Mouse (Mus musculus): ENCODE results near the gene Cobll1. TPM values are rescaled to one million over a fixed set of nuclear protein-coding genes. Genes with fewer than 3 reads are reported as not detected.

Cobll1 gene
- polyA plus RNA-seq, 1 experiment from 2014 or later: 3.0 TPM

DNA sequence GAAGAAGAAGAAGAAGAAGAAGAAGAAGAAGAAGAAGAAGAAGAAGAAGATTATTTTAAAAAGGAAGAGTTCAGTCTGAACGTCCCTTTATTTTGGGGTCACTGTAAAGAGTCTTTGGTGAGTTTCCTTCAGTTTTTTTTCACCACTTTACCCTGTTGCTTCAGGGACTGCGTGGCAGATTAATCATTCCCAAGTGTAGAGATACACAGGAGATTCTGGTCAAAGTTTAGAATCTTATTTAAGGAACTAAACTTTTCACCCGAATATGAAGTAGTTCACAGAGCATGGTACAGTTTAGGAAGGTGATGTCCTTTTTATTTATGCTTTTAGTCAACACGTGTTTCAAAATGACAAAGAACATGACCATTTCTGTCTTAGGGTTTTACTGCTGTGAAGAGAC lies 21.2 kb upstream of the Cobll1 start:
- Histone ChIP-seq H3K9me3 (no peaks in the 10 kb centered on the region), H3K27me3 (no peaks in the 10 kb centered on the region), H3K27ac (no peak overlapping the region), H3K9ac (no peak overlapping the region), H3K4me3 (no peak overlapping the region), H3K4me2 (replicated peaks) (no peak overlapping the region), H3K4me1 (no peaks in the 10 kb centered on the region), H3K36me3 (no peaks in the 10 kb centered on the region)
- no peak for ATAC-seq (ENCODE audit: low FRiP score, low read depth)
- WGBS: 86% methylated on average over 4 of the region's 4 CpGs

DNA sequence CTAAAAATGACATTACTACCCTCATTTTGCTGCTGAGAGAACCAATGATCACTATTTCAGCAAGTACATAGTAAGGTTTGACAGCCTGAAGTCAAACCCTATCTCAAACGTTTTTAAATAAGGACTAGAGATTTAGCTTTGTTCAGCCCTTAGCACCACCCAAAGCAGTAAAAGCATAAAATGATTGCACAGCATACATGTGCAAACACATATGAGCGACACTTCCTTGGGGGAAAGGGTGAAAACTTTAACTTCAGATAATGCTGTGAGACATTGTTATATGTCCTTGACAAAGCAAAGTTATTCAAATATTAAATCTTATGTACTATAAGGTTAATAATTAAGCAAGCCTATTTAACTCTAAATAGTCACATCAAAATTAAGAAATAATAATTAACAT lies 18.2 kb upstream of the Cobll1 start:
- Histone ChIP-seq H3K36me3 (no peaks in the 10 kb centered on the region), H3K27me3 (no peaks in the 10 kb centered on the region), H3K9ac (no peak overlapping the region), H3K4me3 (no peak overlapping the region), H3K9me3 (no peaks in the 10 kb centered on the region), H3K27ac (no peak overlapping the region), H3K4me1 (no peaks in the 10 kb centered on the region), H3K4me2 (replicated peaks) (no peak overlapping the region)
- WGBS: 58% methylated on average over 2 of the region's 2 CpGs
- ATAC-seq (ENCODE audit: low FRiP score, low read depth): no peak

DNA sequence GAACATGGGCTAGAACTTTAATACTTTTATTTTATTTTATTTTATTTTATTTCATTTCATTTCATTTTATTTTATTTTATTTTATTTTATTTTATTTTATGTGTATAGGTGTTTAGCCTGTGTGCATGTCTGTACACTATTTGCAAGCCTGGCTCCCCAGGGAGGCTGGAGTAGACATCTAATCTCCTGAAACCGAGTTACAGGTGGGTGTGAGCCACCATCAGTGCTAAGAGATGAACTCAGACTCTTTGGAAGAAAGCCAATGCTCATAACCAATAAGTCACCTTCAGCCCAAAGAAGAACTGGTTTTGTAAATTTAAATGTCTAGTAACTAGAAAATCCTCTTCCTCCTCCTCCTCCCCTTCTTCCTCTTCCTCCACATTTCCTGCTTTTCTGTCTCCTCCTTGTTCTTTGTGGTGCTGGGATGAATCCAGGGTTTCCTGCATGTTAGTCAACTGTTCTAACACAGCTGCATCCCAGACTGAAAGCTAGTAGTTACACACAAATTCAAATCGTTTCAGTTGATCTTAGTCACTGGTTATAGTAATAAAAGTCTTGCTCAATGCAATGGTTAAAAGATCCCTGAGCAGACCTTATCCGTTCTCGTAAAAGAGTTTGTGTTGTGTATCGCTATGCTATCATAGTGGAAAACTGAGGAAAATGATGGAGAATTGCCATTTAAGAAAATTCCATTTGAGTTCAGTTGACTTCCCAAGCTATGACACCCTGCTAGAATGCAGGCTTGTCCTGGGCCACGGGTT lies 17.5 kb upstream of the Cobll1 start:
- no peak for ATAC-seq (ENCODE audit: low FRiP score, low read depth)
- 73% methylated on average over 6 of the region's 6 CpGs for WGBS

DNA sequence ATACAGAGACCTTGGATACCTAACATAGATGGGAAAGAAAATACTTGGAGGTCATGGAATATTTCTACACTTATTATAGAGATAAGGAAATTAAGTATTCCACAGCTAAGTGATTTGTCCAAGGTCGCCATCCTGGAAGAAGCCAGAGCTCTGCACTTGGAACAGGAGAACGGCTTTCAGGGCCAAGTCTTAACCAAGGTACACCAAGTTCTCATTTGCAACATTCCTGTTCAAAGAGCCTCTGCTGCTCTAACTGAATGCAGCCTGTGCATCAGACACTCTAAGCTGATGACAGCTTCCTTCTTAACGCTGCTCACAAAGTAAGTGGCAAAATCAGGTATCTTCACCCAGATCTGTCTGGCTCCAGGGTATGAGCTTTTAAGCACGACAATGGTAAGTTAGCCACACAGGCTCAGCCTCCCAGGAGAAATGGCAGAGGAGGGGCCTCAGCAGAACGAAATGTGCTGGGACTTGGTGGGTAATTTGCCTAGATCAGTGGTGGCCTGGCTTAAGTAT lies 11.4 kb upstream of the Cobll1 start:
- no peak overlapping the region for H3K4me2 ChIP-seq (replicated peaks)

More for the DNA sequence above, 17.5 kb upstream of the Cobll1 start:
- Histone ChIP-seq H3K36me3 (no peaks in the 10 kb centered on the region), H3K4me2 (replicated peaks) (no peak overlapping the region), H3K27me3 (no peaks in the 10 kb centered on the region), H3K4me1 (no peaks in the 10 kb centered on the region), H3K27ac (no peak overlapping the region), H3K9ac (no peak overlapping the region), H3K9me3 (no peaks in the 10 kb centered on the region), H3K4me3 (no peak overlapping the region)

DNA sequence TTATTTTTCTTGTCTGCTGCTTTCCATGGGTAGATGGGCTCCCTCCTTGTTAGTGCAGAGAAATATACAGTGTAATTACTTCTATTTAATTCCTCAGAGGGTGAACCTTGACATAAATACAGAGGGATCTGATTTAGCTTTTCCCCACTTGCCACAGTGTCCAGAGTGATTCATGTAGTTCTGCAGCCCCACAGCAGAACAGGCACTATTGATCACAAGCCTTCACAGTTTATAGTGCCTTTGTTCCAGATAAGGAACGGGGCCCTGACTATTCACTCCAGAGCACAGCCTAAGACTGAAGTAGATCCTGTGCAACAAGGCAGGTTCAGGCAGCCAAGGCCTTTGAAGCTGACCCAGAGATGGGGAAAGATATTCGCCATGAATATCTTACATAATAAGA lies 10.4 kb upstream of the Cobll1 start:
- Histone ChIP-seq H3K27me3 (no peaks in the 10 kb centered on the region), H3K36me3 (no peaks in the 10 kb centered on the region), H3K4me3 (no peak overlapping the region), H3K4me2 (replicated peaks) (no peak overlapping the region), H3K4me1 (no peaks in the 10 kb centered on the region), H3K27ac (no peak overlapping the region), H3K9ac (no peak overlapping the region), H3K9me3 (no peaks in the 10 kb centered on the region)
- ATAC-seq (ENCODE audit: low FRiP score, low read depth): no peak
- WGBS: 32% methylated on average over 2 of the region's 2 CpGs

More for the DNA sequence above, 11.4 kb upstream of the Cobll1 start:
- 52% methylated on average over 5 of the region's 5 CpGs for WGBS
- no peak overlapping the region for H3K4me3 ChIP-seq
- H3K36me3 ChIP-seq: no peaks in the 10 kb centered on the region
- no peak overlapping the region for H3K9ac ChIP-seq
- no peaks in the 10 kb centered on the region for H3K27me3 ChIP-seq
- no peak overlapping the region for H3K27ac ChIP-seq
- H3K4me1 ChIP-seq: no peaks in the 10 kb centered on the region
- ATAC-seq (ENCODE audit: low FRiP score, low read depth): no peak
- H3K9me3 ChIP-seq: no peaks in the 10 kb centered on the region

DNA sequence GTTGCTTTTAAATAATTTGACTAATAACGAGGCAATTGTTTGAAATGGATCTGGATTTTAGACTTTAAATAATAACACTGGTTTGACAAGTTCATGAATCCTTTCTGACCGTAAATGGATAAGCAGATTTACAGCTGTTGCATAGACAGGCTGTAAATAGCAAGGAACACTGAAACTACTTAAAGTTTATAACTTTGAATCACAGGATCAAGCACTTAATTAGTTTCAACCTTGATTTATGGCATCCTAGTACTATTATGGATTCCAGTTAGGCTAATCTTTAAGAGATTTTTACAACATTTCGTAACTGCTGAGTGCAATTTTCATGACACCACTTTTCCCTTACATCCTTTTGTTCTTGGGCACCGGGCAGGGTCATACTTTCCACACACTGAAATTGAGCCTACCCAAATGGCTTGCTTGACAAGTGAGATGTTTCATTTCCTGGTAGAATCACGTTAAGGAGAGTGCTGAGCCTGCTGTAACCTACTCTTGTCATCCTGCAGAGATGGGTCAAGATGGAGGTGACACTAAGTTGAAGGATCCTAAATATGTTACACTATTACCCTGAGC lies 1.1 kb upstream of the Cobll1 start:
- H3K4me2 ChIP-seq (replicated peaks): no peak overlapping the region
- peaks cover 15% of the 10 kb centered on the region; the same call in 1 of the 2 replicates for H3K4me1 ChIP-seq
- no peaks in the 10 kb centered on the region for H3K36me3 ChIP-seq
- ATAC-seq (ENCODE audit: low FRiP score, low read depth): no peak
- no peak overlapping the region for H3K9ac ChIP-seq
- no peaks in the 10 kb centered on the region; the same call in 1 of the 2 replicates for H3K9me3 ChIP-seq
- 18% methylated on average over 5 of the region's 5 CpGs for WGBS
- H3K27me3 ChIP-seq: peaks cover 44% of the 10 kb centered on the region
- no peak overlapping the region for H3K4me3 ChIP-seq
- H3K27ac ChIP-seq: no peak overlapping the region

DNA sequence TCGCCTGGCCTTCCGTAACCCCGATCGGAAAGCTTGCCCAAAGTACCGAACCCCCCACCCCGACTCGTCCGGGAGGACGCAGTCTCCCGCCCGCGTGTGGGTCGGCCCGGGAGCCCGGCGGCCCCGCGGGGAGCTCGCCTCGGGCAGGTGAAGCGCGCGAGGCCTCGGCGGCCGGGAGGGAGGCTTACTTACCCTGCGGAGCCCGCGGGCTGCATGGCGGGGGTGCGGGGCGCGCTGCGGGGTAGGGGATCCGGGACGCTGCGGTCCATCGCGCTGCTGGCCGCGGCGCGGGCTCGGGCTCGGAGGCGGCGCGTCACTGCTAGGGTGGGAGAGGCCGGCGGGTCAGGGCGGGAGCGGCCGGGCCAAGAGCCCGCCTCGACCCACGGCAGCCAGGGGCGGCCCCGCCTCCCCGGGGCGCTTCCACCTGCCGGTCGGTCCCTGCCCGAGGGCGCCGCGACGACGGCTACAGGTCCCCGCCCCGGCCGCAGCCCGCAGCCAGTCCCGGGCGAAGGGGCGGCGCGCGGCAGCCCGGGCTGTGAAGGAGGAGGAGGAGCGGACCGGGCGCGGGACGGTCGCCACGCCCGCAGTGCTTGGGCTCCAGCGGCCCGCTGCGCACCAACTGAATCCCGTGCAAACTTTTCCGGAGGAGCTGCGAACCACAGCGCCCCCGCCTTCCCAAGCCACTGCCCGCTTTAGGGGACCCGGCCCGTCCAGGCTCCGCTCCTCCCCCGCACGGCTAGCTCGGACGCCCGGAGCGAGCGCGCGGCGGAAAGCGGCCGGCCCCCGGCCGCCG lies 836 bp downstream of the Cobll1 start:
- H3K27ac ChIP-seq: peak overlapping the region; percentile 44; the same call in 1 of the 2 replicates
- H3K4me2 ChIP-seq (replicated peaks): peak overlapping the region; percentile 95
- WGBS: under 1% methylated on average over 86 of the region's 114 CpGs
- peak; percentile 86 for ATAC-seq (ENCODE audit: low FRiP score, low read depth)
- peaks cover 15% of the 10 kb centered on the region; the same call in 1 of the 2 replicates for H3K4me1 ChIP-seq
- H3K4me3 ChIP-seq: peak overlapping the region; percentile 72
- H3K9me3 ChIP-seq: no peaks in the 10 kb centered on the region; the same call in 1 of the 2 replicates
- H3K27me3 ChIP-seq: peaks cover 44% of the 10 kb centered on the region
- H3K9ac ChIP-seq: peak overlapping the region; percentile 72
- no peaks in the 10 kb centered on the region for H3K36me3 ChIP-seq

DNA sequence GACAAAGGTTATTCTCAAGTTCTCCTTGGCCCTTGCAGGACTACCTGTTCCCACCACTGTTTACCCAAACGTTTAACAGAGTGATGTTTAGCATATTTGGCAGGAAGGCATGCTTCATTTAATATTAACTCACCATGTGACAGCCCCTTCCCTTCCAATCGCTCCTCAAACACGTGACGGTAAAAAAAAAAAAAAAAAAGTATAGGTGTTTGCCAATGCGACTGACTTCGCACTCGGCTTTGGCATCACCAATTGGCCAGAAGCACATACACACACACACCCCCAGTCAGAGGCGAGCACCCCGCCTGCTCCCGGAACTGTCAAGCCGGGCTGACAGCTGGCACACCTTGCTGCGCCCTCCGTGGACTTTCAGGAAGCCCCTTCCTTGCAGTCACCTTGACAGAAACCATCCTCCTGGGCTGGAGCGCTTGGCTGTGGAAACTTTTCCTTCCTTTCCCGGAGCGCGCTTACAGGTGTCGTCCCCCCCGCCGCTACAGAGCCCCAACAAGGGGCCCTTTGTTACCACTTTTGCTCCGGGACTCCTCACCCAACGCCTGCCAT lies 1.5 kb downstream of the Cobll1 start:
- under 1% methylated on average over 22 of the region's 22 CpGs for WGBS
- peak overlapping the region; percentile 72 for H3K9ac ChIP-seq
- peak overlapping the region; percentile 95 for H3K4me2 ChIP-seq (replicated peaks)
- peaks cover 15% of the 10 kb centered on the region; the same call in 1 of the 2 replicates for H3K4me1 ChIP-seq
- peaks cover 44% of the 10 kb centered on the region for H3K27me3 ChIP-seq
- H3K9me3 ChIP-seq: no peaks in the 10 kb centered on the region; the same call in 1 of the 2 replicates
- peak overlapping the region; percentile 44; the same call in 1 of the 2 replicates for H3K27ac ChIP-seq
- peak; percentile 4; the same call in 1 of the 2 replicates for ATAC-seq (ENCODE audit: low FRiP score, low read depth)
- no peaks in the 10 kb centered on the region for H3K36me3 ChIP-seq
- H3K4me3 ChIP-seq: peak overlapping the region; percentile 72

DNA sequence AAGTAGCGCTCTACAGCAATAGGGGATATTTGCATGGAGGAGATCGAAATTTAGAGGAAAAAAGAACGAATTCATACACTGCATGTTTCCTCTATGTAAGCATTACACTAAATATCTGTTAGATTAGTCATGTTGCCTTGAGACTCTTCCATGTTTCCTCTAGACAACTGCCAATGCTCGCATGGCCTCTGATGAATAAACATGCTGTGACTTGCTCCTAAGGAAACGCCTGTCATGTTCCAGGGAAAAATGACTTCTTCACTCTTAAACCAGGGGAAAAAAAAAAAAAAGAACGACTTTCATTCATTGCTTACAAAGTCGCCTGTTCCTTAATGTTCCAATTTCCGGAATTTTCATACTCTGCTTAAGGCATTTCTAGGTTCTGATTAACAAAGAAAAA lies 2.1 kb downstream of the Cobll1 start:
- Histone ChIP-seq H3K9ac (no peak overlapping the region), H3K4me2 (replicated peaks) (peak overlapping the region; percentile 95), H3K4me1 (peaks cover 15% of the 10 kb centered on the region; the same call in 1 of the 2 replicates), H3K27me3 (peaks cover 44% of the 10 kb centered on the region), H3K36me3 (no peaks in the 10 kb centered on the region), H3K4me3 (peak overlapping the region; percentile 72), H3K9me3 (no peaks in the 10 kb centered on the region; the same call in 1 of the 2 replicates), H3K27ac (no peak overlapping the region)
- no peak for ATAC-seq (ENCODE audit: low FRiP score, low read depth)
- WGBS: 51% methylated on average over 8 of the region's 8 CpGs

DNA sequence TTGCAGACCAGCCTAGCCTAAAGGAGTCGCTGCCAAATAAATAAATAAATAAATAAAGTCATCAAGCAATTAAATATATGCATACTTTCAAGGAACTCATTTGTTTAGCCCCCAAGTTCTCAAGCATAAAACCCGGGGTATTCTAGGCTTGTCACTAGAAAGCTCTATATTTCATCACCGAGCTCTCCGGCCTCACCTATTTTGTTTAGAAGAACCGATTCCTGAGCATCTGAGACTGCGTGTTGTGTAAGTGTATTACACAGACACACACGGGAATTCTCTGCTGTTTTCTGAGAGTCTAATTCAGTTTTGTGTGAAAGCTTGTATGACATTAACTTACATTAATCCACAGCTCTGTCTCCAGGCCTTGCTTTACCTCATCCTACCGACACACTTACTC lies 2.6 kb downstream of the Cobll1 start:
- Histone ChIP-seq H3K27ac (no peak overlapping the region), H3K27me3 (peaks cover 41% of the 10 kb centered on the region), H3K4me2 (replicated peaks) (no peak overlapping the region), H3K9ac (no peak overlapping the region), H3K9me3 (no peaks in the 10 kb centered on the region), H3K36me3 (no peaks in the 10 kb centered on the region), H3K4me1 (peaks cover 15% of the 10 kb centered on the region; the same call in 1 of the 2 replicates), H3K4me3 (no peak overlapping the region)
- ATAC-seq (ENCODE audit: low FRiP score, low read depth): no peak
- 76% methylated on average over 8 of the region's 8 CpGs for WGBS

DNA sequence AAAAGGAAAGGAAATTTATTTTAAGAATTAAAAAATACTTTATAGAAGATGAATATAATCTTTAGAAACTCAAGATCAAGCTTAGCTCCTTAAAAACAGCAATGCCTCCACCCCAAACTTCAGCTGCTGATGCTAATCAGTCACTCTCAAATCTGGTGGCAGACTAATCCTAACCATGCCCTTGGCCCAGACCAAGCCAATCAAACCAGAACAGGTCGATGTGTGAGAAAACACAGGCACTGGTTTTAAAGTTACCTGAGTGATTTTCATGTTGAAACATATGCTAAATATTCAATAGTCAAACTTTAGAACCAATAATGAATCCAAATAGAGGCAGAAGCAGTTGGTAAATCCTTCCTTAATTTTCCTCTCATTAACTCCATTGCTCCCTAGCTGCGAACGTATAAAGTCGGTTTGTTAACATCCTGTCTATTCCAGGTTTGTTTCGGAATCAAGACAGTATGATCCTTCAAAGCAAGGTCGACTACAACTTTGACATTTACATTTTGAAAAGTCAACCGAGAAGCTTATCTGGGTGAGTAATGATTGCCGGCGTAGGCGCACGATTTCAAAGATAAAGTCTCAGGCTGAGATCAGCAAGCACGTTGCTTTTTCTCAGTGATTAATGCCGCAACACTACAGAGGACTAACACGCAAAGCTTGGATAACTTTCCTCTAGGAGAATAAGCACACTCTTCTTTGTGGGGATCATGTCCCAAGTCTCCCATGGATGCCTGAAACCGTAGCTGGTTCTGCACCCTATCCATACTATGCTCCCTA lies 6.3 kb downstream of the Cobll1 start:
- no peaks in the 10 kb centered on the region for H3K36me3 ChIP-seq
- peaks cover 17% of the 10 kb centered on the region for H3K4me1 ChIP-seq
- H3K4me2 ChIP-seq (replicated peaks): no peak overlapping the region
- no peak for ATAC-seq (ENCODE audit: low FRiP score, low read depth)
- H3K27ac ChIP-seq: no peak overlapping the region
- no peak overlapping the region for H3K4me3 ChIP-seq
- H3K9ac ChIP-seq: no peak overlapping the region
- H3K9me3 ChIP-seq: no peaks in the 10 kb centered on the region
- 86% methylated on average over 15 of the region's 15 CpGs for WGBS
- H3K27me3 ChIP-seq: peaks cover 15% of the 10 kb centered on the region

Data from limb, embryonic 13.5 days (tissue).